Mouse (Mus musculus): ENCODE data around the gene Asic4.
A peak's percentile ranks its signal among the peaks of the same experiment; 100 is the strongest.

Gene Asic4

DNA sequence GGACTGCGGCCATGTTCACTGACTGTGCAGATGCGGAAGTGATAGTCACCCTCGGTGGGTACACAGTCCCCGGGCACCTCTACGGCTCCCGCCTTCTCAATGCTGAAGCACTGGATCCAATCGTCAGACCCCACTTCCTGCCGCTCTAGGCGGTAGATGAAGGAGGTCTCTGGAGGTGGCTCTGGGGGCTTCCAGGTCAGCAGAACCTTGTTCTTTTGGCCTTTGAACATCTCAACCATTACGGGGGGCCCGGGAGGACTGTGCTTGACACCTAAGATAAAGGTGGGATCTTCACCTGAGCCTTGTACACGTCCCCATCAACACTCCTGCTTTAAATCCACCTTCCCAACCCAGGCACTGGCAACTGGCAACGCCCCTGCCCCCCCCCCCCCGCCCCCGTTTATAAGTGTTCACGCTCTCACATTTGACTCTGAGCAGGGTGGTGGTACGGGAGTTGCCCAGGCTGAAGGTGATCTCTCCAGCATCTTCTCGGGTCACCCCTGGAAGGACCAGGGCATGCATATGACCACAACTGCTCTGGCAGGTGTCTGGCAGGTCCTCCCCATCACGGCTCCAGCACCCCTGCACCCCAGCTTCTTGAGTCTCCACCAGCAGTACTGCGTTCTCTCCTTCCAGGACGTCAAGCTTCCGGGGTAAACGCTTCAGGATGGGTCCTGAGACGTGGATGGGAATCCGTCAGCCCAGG is 52.9 kb downstream of the Asic4 start:
- no peak for DNase-seq (ENCODE audit: low spot score)

DNA sequence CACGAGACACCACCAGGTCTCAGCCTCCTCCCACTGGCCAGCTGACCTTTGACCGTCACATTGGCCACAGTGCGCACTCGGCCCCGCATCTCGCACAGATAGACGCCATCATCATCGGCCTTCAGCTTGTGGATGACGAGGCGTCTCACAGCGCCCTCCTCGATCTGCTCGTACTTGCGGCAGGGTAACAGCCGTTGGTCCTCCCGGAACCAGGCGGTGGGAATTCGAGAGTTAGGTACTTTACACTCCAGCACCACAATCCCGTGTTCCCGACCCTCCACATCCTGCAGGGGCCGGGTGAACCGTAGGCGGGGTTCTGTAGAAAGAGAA is 53.4 kb downstream of the Asic4 start:
- DNase-seq (ENCODE audit: low spot score) = no peak

DNA sequence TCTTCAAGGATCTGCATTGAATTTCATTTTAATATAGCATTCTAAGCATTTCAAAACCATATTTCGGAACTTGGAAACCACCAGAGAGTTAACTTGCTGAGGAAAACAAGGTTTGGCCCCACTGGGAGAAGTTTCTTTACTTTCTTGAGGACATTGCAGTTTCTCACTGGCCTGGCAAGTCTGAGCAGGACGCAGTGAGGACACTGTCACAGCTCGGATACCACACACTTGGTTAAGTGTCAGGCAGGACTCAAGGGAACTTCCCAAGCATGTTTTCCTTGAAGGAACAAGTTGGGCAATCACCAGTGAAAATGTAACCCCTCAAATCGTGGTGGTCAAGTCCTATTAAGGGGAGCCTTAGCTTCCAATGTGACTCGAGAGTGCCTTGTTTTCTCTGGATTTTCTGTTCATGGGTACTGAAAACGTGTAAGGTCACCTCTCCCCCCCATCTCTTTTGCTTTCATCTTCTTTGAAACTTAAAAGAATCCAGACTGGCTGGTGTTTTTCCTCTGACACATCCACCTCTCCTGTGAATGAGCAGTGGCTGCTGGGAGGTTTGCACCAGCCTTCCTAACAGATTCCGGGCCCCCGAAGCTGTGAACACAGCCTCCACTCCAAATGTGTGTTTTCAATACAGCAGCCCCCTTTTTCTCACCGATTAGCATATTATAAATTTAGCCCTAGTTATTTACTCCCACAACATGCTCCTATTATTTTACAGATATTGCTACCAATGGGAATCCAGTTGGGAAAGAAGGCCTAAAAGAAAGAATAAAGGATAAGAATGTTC is 54.2 kb downstream of the Asic4 start:
- no peak for DNase-seq (ENCODE audit: low spot score)

- peak; percentile 66 for DNase-seq (ENCODE audit: low spot score)
Observed at GRCm38 (mm10) chr1:75505159-75505955, 55.1 kb downstream of the Asic4 start.

GRCm38 (mm10) chr1:75505956-75506831 is 56.0 kb downstream of the Asic4 start, which contains the start of gene Obsl1:
Gene Obsl1 (minus strand): TSS chr1:75506452.
- peak; percentile 90 for DNase-seq (ENCODE audit: low spot score)

DNA sequence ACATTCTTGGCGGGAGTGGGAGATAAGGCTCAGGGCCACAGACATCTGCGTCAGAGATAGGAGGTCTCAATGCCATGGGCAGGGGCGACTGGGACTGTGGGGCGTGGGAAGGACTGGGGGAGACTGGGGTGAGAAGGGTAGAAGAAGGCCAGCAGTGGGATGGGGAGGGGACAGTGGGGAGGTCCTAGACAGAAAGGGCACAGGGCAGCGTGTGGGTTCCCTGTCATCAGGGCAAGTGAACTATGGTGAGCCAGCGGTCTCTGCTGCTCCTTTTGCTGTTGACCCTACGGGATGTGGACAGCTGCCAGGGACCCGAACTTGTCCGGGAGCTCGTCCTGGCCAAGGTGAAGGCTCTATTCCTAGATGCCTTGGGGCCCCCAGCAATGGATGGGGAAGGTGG is 56.8 kb downstream of the Asic4 start, which contains the start of gene Inha:
Gene Inha (plus strand): TSS at position 72 of the 400 bp plus-strand sequence.
- no peak for DNase-seq (ENCODE audit: low spot score)

GRCm38 (mm10) chr1:75509586-75509985 is 59.4 kb downstream of the Asic4 start:
- no peak for DNase-seq (ENCODE audit: low spot score)

- no peak for DNase-seq (ENCODE audit: low spot score)
Observed at GRCm38 (mm10) chr1:75510154-75510553, 59.9 kb downstream of the Asic4 start.

GRCm38 (mm10) chr1:75511437-75512210 is 61.4 kb downstream of the Asic4 start:
- peak; percentile 64 for DNase-seq (ENCODE audit: low spot score)

DNA sequence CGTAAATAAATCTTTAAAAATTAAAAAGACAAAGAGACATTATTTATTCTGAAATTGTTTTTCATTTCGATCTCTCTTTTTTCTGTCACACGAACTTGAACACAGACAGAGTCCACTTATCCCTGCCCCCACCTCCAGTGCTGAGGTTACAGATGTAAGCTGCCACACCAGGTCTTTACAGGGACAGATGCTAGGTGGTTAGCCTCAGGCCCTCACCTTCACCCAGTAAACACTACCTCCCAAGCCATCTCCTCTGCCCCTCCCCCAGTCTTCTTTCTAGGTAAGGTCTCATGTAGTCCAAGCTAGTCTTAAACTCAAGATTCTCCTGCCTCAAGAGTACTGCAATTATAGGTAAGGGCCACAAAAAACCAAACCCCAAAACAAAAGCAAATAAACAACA is 62.3 kb downstream of the Asic4 start:
- DNase-seq (ENCODE audit: low spot score) = no peak

DNA sequence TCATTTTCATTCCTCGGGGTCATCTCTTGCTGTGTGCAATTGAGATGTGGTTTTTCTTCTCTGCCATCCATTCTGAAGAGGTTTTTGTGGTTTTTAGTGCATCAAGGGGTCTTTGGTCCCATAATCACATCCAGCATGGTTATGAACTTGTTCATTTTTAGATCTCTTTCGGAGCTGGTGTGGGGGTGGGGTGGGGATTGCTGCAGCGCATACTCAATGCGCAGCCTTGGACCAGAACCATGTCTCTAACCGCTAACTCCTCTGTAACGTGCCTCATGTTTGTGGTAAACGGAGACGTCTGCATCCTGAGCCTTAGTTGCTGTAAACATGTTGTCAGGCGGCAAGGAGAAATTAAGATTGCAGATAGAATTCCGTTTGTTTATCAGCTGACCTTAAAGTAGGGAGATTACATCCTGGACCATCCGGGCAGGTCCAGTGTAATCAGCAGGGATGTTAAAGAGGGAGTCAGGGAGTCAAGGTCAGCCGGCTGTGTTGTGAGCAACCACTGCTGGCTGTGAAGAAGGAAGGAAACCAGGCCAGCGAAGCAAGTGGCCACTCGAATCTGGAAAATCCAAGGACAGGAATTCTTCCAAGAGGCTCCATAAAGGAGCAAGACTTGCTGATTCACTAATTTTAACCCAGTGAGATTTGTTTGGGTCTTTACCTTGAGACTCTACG is 66.6 kb downstream of the Asic4 start:
- DNase-seq (ENCODE audit: low spot score) = no peak

GRCm38 (mm10) chr1:75517984-75518383 is 67.7 kb downstream of the Asic4 start:
- peak; percentile 42 for DNase-seq (ENCODE audit: low spot score)

GRCm38 (mm10) chr1:75518427-75518826 is 68.2 kb downstream of the Asic4 start:
- DNase-seq (ENCODE audit: low spot score) = no peak

- DNase-seq (ENCODE audit: low spot score) = no peak
Observed at GRCm38 (mm10) chr1:75519576-75519975, 69.3 kb downstream of the Asic4 start.

DNA sequence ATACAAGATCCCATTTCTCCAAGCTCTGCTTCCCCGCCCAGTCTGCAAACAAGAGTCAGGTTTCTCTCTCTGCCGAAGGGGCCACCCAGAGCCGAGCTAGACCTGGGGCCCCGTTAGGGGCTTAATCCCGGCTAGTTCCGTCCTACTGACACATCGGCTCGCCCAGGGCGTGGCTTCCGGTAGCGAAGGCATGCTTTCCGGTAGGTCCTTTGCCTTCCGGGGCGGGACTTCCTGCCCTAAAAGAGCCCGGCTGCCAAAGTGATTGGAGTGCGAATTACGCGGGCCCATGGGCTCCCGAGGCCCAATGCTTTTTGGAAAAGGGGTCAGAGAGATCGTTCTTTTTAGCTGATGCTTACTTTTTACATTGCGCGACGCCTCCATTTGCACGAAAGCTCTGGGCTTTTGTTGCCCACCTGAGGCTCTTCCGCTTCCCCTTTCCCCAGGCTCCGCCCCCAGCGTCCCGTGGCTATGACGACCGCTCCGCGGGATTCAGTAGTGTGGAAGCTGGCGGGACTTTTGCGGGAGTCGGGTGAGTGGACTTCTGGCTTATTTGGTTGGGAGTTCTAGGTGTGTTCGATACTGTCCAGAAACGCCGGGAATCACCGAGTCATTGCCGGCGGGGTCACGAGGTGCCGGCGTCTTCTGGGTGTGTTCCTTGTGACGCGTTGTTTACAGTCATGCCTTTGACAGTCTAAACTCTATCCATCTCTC is 71.2 kb downstream of the Asic4 start, which contains the start of gene Stk11ip:
Gene Stk11ip (plus strand): TSS at position 209 of the 711 bp plus-strand sequence.
- peak; percentile 99 for DNase-seq (ENCODE audit: low spot score)
